Mouse (Mus musculus) kidney, postnatal 0 days (tissue): ENCODE measurements around the gene Gm4303. TPM values are rescaled to one million over a fixed set of nuclear protein-coding genes. Genes with fewer than 3 reads are reported as not detected.
"Not testable (repeated sequence)": the region's sequence is repeated elsewhere in the genome, so short reads cannot be mapped to it uniquely, and the experiment has no call there.

Source experiments
- ATAC-seq: fragments of 200-750 bp; cut with Nextera tagmentation; replicated peaks from 2 replicates; pipeline ENCODE4 v1.8.0; 2017; ENCODE audit warnings: low read depth, moderate number of reproducible peaks, moderate TSS enrichment, moderate library complexity; ENCODE audit not compliant: low FRiP score
- DNase-seq: peaks from one replicate; pipeline ENCODE4 v3.0.0-alpha.2; 2016; ENCODE audit warnings: low spot score
- H3K27ac ChIP-seq: fragments of 300-500 bp; sonication (generic); 2 replicates; pipeline ENCODE4 v1.5.1; 2014; ENCODE audit warnings: mild to moderate bottlenecking
- H3K27me3 ChIP-seq: fragments of 300-500 bp; sonication (generic); 2 replicates; pipeline ENCODE4 v1.6.1; 2014; ENCODE audit warnings: low read length, mixed read lengths; ENCODE audit not compliant: insufficient read depth
- H3K36me3 ChIP-seq: fragments of 300-500 bp; sonication (generic); 2 replicates; pipeline ENCODE4 v1.6.1; 2014; ENCODE audit warnings: low read length, mixed read lengths; ENCODE audit not compliant: insufficient read depth
- H3K4me1 ChIP-seq: fragments of 300-500 bp; sonication (generic); replicated peaks from 2 replicates; pipeline ENCODE4 v1.6.1; 2014; ENCODE audit warnings: antibody characterized with exemption, low read length, mixed read lengths; ENCODE audit not compliant: insufficient read depth
- H3K4me2 ChIP-seq: fragments of 300-500 bp; sonication (generic); 2 replicates; pipeline ENCODE4 v1.6.1; 2014; ENCODE audit warnings: mild to moderate bottlenecking, low read length, moderate library complexity, mixed read lengths
- H3K4me3 ChIP-seq: fragments of 300-500 bp; sonication (generic); replicated peaks from 2 replicates; pipeline ENCODE4 v1.5.1; 2014; ENCODE audit warnings: low read depth, low read length
- H3K9ac ChIP-seq: fragments of 300-500 bp; sonication (generic); 2 replicates; pipeline ENCODE4 v1.6.1; 2014; ENCODE audit warnings: low read depth, low read length
- H3K9me3 ChIP-seq: fragments of 300-500 bp; sonication (generic); replicated peaks from 2 replicates; pipeline ENCODE4 v1.6.1; 2016; ENCODE audit warnings: low read length, inconsistent platforms, mixed read lengths
- CTCF ChIP-seq: IDR thresholded peaks from 2 replicates; pipeline ENCODE4 v1.5.1; 2016; ENCODE audit warnings: antibody characterized with exemption, low read depth, mild to moderate bottlenecking, moderate library complexity
- WGBS: fragments of 180-500 bp; shearing (Covaris S2); extraction: QIAGEN DNeasy Blood & Tissue Kit; methylation state at CpG from one replicate; pipeline ENCODE4 v1.1.7; 2014; 5-methylcytosine and 5-hydroxymethylcytosine counted together
- polyA plus RNA-seq: library from polyadenylated mRNA; unstranded; fragments of >200 nt; fragmentation: Nextera tagmentation; extraction: Ambion mirVana; gene quantifications from 2 replicates; pipeline ENCODE4 v1.2.1, GENCODE M21; 2015

Gm4303 gene
- not detected in 2 replicates for polyA plus RNA-seq

DNA sequence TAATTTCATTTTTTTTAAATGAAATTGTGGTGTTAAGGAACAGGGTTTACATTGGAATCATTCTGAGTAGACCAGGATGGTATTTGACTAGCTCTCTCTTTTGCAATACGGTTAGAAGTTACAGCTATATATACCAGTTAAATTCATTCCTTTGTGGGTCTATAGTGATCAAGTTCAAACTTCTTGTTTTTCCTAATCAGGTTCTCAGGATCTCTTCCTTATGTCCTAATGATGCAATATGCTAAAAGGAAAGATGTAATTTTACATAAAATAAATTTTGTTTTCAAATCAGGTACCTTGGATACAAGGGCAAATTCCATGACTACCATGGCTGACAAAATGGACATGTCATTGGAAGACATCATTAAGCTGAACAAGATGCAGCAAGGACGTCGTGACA lies at the start of gene Gm4303:
Gene Gm4303, plus strand, starts transcription at position 301 of the 400 bp plus-strand sequence.
- not testable (repeated sequence) for H3K27me3 ChIP-seq, ATAC-seq, DNase-seq, H3K36me3 ChIP-seq, H3K9ac ChIP-seq, H3K4me3 ChIP-seq, H3K27ac ChIP-seq, H3K4me1 ChIP-seq, H3K4me2 ChIP-seq, H3K9me3 ChIP-seq
- WGBS, result no CpG with 5 or more reads among the region's 3 CpGs

DNA sequence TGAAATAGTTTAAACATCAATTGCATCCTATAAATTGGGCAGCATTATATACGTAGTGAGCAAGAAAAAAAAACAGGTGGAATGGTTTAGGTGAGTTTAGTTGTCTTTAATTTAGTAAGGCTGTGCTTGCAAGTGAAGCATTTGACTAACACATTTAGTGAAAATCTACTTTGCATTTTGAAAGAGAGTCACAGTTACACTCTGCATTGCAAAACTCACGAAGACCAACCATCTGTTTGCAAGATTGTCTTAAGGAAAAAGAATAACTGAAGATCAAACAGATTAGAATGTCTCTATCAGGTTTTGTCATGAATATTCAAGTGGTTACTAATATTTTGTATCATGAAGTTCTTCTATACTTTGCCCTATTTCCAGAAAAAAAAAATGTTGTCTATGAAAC lies 49.7 kb upstream of the Gm4303 start:
- no peak for DNase-seq
- H3K27me3 ChIP-seq, result no peaks in the 10 kb centered on the region
- no peaks in the 10 kb centered on the region for H3K4me1 ChIP-seq
- no peak overlapping the region for H3K27ac ChIP-seq
- ATAC-seq, result no peak
- no peaks in the 10 kb centered on the region for H3K36me3 ChIP-seq
- no peak overlapping the region for H3K4me3 ChIP-seq
- no peak overlapping the region for H3K9ac ChIP-seq
- WGBS, result 79% methylated on average over 2 of the region's 2 CpGs
- H3K9me3 ChIP-seq, result no peaks in the 10 kb centered on the region
- TF ChIP-seq CTCF, result no peak
- no peak overlapping the region for H3K4me2 ChIP-seq

DNA sequence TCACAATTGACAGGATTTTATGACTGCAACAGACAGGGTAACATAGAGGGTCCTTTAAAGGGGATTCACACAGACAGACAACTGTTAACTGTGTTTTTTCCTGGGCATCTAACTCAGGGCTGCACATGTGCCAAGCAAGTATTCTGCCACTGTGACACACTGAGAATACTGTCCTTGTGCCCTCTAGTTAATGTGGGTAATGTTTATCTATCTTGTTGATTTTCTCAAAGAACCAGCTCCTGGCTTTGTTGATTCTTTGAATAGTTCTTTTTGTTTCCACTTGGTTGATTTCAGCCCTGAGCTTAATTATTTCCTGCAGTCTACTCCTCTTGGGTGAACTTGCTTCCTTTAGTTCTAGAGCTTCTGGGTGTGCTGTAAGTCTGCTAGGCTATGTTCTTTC lies 45.7 kb upstream of the Gm4303 start:
- H3K4me2 ChIP-seq, H3K27me3 ChIP-seq, H3K36me3 ChIP-seq, H3K4me3 ChIP-seq, H3K9me3 ChIP-seq, H3K4me1 ChIP-seq, H3K27ac ChIP-seq, ATAC-seq, H3K9ac ChIP-seq, DNase-seq: not testable (repeated sequence)

DNA sequence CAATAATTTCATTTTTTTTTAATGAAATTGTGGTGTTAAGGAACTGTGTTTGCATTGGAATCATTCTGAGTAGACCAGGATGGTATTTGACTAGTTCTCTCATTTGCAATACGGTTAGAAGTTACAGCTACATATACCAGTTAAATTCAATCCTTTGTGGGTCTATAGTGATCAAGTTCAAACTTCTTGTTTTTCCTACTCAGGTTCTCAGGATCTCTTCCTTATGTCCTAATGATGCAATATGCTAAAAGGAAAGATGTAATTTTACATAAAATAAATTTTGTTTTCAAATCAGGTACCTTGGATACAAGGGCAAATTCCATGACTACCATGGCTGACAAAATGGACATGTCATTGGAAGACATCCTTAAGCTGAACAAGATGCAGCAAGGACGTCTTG lies 10.4 kb upstream of the Gm4303 start, which contains the start of gene Gm4301:
Gene Gm4301, plus strand, starts transcription at position 301 of the 400 bp plus-strand sequence.
- not testable (repeated sequence) for H3K36me3 ChIP-seq, H3K27me3 ChIP-seq, H3K27ac ChIP-seq, ATAC-seq, H3K4me3 ChIP-seq, H3K4me1 ChIP-seq, H3K4me2 ChIP-seq, DNase-seq, H3K9ac ChIP-seq, H3K9me3 ChIP-seq
- no CpG with 5 or more reads among the region's 2 CpGs for WGBS

DNA sequence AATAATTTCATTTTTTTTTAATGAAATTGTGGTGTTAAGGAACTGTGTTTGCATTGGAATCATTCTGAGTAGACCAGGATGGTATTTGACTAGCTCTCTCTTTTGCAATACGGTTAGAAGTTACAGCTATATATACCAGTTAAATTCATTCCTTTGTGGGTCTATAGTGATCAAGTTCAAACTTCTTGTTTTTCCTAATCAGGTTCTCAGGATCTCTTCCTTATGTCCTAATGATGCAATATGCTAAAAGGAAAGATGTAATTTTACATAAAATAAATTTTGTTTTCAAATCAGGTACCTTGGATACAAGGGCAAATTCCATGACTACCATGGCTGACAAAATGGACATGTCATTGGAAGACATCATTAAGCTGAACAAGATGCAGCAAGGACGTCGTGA lies 5.2 kb upstream of the Gm4303 start, which contains the start of gene Gm4302:
Gene Gm4302, plus strand, starts transcription at position 301 of the 400 bp plus-strand sequence.
- not testable (repeated sequence) for H3K9me3 ChIP-seq, H3K4me1 ChIP-seq, H3K9ac ChIP-seq, H3K36me3 ChIP-seq, H3K27me3 ChIP-seq, ATAC-seq, H3K27ac ChIP-seq, H3K4me2 ChIP-seq, H3K4me3 ChIP-seq, DNase-seq
- no CpG with 5 or more reads among the region's 3 CpGs for WGBS

DNA sequence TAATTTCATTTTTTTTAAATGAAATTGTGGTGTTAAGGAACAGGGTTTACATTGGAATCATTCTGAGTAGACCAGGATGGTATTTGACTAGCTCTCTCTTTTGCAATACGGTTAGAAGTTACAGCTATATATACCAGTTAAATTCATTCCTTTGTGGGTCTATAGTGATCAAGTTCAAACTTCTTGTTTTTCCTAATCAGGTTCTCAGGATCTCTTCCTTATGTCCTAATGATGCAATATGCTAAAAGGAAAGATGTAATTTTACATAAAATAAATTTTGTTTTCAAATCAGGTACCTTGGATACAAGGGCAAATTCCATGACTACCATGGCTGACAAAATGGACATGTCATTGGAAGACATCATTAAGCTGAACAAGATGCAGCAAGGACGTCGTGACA lies 5.0 kb downstream of the Gm4303 start, which contains the start of gene Gm4305:
Gene Gm4305, plus strand, starts transcription at position 301 of the 400 bp plus-strand sequence.
- H3K27ac ChIP-seq, H3K4me3 ChIP-seq, ATAC-seq, H3K9me3 ChIP-seq, H3K4me2 ChIP-seq, H3K36me3 ChIP-seq, DNase-seq, H3K4me1 ChIP-seq, H3K27me3 ChIP-seq, H3K9ac ChIP-seq: not testable (repeated sequence)
- no CpG with 5 or more reads among the region's 3 CpGs for WGBS

DNA sequence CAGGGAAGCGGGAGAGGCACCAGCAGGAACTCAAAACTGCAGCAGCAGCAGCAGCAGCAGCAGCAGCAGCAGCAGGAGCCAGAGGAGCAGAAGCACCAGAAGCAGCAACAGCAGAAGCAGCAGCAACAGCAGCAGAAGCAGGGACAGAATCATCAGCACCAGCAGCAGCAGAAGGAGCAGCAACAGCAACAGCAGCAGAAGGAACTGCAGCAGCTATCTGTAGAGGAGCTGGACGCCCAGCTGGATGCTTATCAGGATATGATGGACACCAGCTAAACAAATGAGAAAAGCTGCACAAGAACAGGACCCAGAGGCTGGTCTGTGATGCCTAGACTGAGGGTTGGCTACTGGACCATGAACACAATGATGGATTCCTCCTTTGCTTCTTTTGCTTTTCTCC lies 11.1 kb downstream of the Gm4303 start:
- H3K9me3 ChIP-seq, H3K4me1 ChIP-seq, ATAC-seq, H3K9ac ChIP-seq, H3K27ac ChIP-seq, H3K4me2 ChIP-seq, H3K36me3 ChIP-seq, DNase-seq, H3K4me3 ChIP-seq, H3K27me3 ChIP-seq: not testable (repeated sequence)
- WGBS, result 62% methylated on average over 1 of the region's 2 CpGs

DNA sequence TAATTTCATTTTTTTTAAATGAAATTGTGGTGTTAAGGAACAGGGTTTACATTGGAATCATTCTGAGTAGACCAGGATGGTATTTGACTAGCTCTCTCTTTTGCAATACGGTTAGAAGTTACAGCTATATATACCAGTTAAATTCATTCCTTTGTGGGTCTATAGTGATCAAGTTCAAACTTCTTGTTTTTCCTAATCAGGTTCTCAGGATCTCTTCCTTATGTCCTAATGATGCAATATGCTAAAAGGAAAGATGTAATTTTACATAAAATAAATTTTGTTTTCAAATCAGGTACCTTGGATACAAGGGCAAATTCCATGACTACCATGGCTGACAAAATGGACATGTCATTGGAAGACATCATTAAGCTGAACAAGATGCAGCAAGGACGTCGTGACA lies 15.3 kb downstream of the Gm4303 start, which contains the start of gene Gm4307:
Gene Gm4307, plus strand, starts transcription at position 301 of the 400 bp plus-strand sequence.
- not testable (repeated sequence) for H3K27me3 ChIP-seq, H3K9ac ChIP-seq, H3K27ac ChIP-seq, H3K36me3 ChIP-seq, H3K4me2 ChIP-seq, H3K4me3 ChIP-seq, DNase-seq, ATAC-seq, H3K9me3 ChIP-seq, H3K4me1 ChIP-seq
- no CpG with 5 or more reads among the region's 3 CpGs for WGBS

DNA sequence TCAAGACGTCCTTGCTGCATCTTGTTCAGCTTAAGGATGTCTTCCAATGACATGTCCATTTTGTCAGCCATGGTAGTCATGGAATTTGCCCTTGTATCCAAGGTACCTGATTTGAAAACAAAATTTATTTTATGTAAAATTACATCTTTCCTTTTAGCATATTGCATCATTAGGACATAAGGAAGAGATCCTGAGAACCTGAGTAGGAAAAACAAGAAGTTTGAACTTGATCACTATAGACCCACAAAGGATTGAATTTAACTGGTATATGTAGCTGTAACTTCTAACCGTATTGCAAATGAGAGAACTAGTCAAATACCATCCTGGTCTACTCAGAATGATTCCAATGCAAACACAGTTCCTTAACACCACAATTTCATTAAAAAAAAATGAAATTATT lies 36.7 kb downstream of the Gm4303 start, which contains the start of gene Gm4312:
Gene Gm4312, minus strand, starts transcription at position 101 of the 400 bp plus-strand sequence.
- H3K9ac ChIP-seq, H3K4me3 ChIP-seq, H3K4me2 ChIP-seq, H3K27ac ChIP-seq, H3K27me3 ChIP-seq, ATAC-seq, H3K4me1 ChIP-seq, H3K9me3 ChIP-seq, H3K36me3 ChIP-seq, DNase-seq: not testable (repeated sequence)
- WGBS, result no CpG with 5 or more reads among the region's 2 CpGs
